Mouse (Mus musculus): Measurements from ENCODE around the gene Trim25.
"Not testable (repeated sequence)": the region's sequence is repeated elsewhere in the genome, so short reads cannot be mapped to it uniquely, and the experiment has no call there.

Gene Trim25

DNA sequence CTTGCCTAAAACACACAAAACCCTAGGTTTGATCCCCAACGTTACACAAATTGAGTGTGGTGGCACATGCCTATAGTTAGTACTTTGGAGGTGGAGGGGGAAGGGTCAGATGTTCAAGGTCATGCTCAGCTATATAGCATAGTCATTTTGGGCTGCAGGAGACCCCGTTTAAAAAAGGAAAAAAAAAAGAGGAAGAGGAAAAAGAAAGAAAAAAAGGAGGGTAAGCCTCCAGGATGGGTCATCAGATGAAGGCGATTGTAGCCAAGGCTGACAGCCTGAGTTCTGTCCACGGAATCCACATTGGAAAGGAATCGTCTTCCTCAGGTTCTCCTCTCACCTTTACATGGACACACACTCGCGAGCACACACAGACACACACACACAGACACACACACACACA lies 4.7 kb upstream of the Trim25 start:
- no peak for DNase-seq (ENCODE audit: low read depth, low spot score)

DNA sequence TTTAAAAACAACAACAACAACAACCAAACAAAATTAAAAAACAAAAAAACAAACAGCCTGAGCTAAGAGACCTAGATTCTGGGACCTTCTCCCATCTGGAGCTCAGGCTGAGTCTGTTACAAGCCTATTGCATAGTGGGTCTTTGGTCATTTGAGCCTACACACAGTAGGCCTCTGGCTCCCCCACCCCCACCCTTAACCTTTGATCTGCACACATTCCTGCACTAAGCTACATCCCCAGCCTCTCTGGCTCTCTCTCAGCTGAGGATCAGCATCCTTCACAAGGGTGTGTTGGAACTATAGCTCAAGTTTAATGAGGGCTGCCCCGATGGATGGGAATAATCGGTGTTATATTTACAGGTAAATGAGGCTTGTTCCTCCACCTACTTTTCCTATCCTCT lies 3.6 kb upstream of the Trim25 start:
- no peak for DNase-seq (ENCODE audit: low read depth, low spot score)

DNA sequence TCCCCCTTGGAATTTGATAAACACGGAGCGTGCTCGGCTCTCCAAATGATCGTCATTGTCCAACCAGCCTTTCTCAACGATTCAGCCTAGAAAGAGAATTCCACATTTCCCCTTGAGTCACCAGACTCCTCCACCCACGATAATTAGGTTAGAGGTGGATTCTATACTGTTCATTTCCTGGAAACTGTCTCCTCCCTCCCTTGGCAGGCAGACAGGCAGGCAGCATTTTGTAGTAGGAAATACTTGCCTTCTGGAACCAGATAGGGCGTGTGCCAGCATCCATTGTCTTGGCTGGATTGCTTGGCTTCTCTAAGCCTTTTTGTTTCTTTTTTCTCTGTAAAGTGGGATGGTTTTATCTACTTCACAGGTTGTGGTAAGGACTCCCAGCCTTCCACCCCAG lies 2.7 kb upstream of the Trim25 start:
- DNase-seq (ENCODE audit: low read depth, low spot score) = no peak

DNA sequence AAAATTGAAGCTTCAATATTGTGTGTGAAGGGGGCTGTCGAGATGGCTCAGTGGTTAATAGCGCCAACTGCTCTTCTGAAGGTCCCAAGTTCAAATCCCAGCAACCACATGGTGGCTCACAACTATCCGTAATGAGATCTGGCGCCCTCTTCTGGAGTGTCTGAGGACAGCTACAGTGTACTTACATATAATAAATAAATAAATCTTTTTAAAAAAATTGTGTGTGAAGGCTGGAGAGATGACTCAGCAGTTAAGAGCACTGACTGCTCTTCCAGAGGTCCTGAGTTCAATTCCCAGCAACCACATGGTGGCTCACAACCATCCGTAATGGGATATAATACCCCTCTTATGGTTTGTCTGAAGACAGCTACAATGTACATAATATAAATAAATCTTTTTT lies 1.8 kb upstream of the Trim25 start:
- DNase-seq (ENCODE audit: low read depth, low spot score) = not testable (repeated sequence)

DNA sequence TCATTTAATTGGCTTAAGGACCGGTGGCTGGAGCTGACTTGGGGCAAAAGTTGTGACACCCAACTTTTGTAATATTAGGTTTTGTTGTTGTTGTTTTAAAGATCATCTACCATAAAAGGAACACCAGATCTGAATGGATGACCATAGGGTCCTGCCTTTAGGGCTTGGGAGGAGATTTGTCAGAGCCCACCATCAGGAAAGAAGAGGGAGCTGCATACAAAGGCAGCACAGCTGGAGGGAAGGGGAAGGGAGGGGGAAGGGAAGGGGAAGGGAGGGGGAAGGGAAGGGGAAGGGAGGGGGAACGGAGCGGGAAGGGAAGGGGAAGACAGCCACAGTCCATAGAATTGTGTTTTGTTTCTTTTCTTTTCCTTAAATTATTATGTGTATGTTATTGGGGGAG lies 770 bp upstream of the Trim25 start:
- DNase-seq (ENCODE audit: low read depth, low spot score) = no peak

DNA sequence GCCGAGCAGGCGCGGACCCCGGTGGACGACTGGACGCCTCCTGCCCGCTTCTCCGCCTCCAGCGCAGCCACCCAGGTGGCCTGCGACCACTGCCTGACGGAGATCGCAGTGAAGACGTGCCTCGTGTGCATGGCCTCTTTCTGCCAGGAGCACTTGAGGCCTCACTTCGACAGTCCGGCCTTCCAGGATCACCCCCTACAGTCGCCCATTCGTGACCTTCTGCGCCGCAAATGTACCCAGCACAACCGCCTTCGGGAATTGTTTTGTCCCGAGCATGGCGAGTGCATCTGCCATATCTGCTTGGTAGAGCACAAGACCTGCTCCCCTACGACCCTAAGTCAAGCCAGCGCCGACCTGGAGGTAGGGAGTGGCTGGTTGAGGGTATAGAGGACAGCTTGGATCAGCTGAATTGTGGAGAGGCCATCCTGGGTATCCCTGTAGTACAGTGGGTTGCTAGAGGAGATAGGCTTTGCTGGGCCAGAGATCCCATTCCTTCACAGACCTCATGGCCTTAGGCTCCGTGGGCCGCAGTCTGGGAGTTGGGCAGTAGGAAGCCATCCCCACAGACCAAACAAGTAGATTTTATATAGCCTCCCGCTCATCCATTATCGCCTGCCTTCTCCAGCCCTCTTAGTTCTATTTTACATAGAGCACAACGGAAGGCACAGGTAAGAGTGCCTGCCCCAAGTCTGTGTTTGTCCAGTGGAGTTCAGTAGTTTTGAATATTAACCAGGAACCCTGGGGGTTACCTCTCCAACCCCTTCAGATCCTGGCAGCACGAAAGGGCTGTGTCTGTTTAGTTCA lies 749 bp downstream of the Trim25 start:
- no peak for DNase-seq (ENCODE audit: low read depth, low spot score)

DNA sequence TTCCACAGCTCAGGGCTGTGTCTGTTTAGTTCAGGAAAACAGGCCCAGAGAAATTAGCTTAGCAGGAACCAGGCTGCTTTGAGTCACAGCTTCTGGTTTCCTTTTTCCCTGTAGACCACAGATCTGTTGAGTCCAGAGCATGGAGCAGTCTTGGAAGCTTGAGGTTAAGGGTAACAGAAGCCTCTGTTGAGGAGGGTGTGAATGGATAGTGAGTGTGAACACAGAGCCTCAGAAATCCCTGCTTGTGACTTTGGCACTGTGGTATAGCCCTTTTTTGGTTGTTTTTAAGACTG lies 1.3 kb downstream of the Trim25 start:
- DNase-seq (ENCODE audit: low read depth, low spot score) = no peak

DNA sequence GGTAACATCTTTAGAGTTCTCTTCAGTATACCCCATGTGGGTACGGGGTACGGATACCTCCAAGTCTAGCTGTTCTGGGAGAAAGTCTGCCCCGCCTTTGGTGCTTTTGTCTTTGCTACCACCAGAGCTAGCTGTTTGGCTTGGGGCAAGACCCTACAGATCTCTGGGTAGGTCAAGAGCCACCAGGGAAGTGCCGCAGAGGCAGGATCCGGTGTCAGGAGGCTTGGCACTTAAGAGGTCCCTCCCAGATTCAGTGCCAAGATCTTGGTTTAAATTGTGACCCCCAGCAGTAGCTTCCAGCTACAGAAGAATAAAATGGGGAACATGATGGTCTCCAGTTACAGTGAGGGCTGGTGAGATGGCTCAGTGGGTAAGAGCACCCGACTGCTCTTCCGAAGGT lies 2.4 kb downstream of the Trim25 start:
- no peak for DNase-seq (ENCODE audit: low read depth, low spot score)

DNA sequence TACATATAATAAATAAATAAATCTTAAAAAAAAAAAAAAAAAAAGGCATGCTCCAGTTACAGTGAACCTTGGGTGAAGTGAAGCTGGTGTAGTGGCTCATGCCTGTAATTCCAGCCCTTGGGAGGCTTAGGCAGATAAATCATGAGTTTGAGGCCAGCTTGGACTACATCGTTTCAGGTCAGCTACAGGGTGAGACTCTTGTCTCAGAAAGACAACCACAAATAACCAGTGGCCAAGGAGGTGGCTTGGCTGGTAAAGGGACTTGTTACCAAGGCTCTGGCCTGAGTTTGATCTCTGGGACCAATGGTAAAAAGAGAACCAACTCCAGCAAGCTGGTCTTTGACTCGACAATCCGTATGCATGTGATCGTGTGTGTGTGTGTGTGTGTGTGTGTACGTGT lies 2.9 kb downstream of the Trim25 start:
- no peak for DNase-seq (ENCODE audit: low read depth, low spot score)

DNA sequence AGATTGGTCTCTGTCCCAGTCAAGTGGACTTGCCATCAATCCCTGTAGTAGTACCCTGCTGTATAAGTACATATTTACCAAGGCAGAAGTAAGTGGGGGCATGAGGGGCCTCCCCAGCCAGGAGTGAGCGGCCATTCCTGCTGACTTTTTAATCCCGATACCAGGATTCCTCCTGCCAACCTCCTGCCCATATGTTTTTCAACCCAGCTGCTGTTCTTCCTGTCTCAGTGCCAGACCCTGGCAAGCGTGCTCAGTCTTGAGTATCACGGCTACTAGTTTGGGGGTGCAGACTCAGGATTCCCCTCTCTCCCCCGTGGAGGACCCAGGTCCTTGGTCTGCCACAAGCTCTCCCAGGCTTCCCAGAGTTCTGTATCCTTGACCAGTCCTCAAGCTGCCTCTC lies 3.4 kb downstream of the Trim25 start:
- no peak for DNase-seq (ENCODE audit: low read depth, low spot score)

DNA sequence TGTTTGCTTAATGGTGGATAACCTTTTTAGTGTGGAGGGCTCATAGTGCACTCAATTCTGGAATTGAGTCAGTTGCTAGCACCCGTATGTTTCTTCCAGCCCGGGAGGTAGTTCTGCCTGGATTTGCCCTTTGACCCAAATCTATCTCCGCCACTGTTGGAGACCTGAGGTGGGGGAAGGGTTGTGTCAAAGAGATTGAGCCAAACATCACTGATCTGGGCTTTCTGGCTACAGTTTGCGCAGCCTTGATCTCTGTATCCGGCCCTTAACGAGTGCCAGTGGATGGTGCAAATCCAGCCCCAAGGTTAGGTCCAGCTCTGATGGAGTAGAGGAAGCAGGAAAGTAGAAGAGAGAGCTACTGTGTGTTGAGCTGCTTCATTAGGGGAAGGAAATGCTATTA lies 3.9 kb downstream of the Trim25 start:
- no peak for DNase-seq (ENCODE audit: low read depth, low spot score)

DNA sequence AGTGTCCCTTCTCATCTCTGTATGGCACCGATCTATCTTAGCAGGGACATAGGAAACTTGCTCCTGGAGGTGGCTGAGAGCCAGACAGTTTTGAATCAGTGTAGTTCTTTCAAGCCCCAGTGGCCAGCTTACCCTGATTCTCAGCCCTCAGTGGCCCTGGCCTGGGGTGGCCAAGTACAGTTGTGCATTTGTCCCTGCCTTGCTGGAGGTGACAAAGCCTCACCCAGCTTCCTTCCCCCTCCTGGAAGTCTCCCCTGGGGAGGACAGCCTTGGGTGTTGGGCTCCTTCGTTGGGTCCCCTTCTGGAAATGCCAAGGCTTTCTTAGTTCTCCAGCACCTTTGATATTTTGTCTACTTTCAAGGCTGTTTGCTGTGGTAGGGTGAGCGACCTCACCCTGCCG lies 4.5 kb downstream of the Trim25 start:
- no peak for DNase-seq (ENCODE audit: low read depth, low spot score)

DNA sequence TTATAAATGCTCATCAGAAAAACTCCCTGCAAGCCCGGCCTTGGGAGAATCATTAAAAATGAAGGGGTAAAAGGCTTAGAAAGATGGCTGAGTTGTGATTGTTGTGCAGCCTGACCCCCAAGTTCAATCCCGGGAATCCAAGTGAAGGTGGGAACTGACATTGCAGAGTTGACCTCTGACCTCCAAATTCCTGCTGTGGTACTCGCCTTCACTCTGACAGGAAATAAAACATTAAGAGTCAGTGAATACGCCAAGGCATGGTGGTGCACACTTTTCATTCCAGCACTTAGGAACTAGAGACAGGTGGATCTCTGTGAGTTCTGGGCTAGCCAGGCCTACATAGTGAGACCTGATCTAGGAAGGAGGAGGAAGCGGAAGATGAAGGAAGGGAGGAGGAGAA lies 6.3 kb downstream of the Trim25 start:
- DNase-seq (ENCODE audit: low read depth, low spot score) = no peak

DNA sequence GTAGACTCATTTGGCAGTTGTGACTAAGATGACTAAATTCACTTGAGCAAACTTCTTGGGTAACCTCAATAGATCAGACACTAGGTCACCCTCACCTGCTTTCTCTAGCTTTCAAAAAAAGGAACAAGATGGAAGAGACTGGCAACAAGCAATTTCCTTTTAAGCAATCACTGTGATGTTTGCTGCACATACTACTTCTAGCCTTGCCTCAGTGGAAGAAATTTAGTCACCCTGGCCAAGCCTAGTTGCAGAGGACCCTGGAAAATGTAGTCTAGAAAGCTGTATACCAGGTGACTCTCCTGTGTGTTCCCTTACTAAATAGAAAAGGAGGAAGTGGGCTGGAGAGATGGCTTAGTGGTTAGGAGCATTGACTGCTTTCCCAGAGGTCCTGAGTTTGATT lies 7.2 kb downstream of the Trim25 start:
- DNase-seq (ENCODE audit: low read depth, low spot score) = no peak

DNA sequence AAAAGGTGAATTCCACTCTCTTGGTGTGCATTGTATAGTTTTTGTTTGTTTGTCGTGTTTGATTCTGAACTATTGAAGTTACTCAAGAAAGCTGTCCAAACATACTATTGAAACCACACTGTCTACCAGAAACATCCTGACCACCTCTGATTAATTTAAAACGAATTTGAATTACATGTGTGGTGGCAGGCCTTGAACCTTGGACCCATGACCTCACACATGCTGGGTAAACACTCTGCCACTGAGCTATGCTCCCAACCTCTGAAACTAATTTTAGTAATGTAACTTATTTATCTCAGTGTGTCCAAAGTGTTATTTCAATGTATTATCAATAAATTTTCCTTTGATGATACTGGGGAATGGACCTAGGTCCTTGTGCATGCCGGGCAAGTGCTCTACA lies 8.4 kb downstream of the Trim25 start:
- no peak for DNase-seq (ENCODE audit: low read depth, low spot score)

DNA sequence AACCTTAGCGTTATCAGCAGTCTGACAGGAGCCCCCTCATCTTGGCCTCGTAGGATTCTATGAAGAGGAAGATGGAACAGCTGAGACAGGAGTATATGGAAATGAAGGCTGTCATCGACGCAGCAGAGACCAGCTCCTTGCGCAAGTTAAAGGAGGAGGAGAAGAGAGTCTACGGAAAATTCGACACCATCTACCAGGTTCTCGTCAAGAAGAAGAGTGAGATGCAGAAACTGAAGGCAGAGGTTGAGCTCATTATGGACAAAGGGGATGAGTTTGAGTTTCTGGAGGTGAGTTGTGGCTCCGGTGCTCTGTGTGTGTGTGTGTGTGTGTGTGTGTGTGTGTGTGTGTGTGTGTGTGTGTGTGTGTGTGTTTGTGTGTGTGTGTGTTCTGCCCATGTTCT lies 9.9 kb downstream of the Trim25 start:
- no peak for DNase-seq (ENCODE audit: low read depth, low spot score)

DNA sequence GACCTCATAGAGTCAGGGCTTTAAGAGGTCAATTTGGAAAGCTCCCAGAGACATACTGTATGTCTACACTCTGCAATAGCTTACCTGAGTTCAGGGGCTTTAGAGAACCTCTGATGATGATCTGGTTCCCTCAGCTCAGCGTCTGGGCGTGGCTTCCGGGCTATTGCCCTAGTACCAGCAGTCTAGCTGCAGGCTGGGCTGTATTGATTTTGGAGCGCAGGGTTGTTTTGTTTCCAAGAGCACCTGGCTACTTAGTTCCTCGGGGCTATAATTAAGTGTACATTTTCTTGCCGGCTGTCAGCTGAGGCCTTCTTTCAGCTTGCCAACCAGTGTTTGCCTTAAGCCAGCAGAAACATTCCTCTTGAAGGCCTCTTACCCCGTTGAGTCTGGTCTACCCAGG lies 10.3 kb downstream of the Trim25 start:
- DNase-seq (ENCODE audit: low read depth, low spot score) = no peak

DNA sequence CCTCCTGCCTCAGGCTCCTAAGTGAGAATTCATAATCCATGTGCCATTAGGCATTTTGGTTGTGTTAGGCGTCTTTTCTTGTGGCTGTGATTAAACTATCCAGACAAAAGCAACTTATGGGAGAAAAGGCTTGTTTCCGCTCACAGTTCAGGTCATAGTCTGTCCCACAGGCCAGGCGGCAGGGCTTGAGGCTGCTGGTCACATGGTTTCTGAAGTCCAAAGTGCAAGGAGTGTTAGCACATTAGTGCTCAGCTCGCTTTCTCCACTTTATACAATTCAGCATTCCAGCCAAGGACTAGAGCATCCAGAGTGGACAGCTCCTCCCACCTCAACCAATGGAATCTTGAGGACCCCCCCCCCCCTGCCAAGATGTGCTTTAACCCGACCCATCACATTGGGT lies 13.1 kb downstream of the Trim25 start:
- no peak for DNase-seq (ENCODE audit: low read depth, low spot score)

DNA sequence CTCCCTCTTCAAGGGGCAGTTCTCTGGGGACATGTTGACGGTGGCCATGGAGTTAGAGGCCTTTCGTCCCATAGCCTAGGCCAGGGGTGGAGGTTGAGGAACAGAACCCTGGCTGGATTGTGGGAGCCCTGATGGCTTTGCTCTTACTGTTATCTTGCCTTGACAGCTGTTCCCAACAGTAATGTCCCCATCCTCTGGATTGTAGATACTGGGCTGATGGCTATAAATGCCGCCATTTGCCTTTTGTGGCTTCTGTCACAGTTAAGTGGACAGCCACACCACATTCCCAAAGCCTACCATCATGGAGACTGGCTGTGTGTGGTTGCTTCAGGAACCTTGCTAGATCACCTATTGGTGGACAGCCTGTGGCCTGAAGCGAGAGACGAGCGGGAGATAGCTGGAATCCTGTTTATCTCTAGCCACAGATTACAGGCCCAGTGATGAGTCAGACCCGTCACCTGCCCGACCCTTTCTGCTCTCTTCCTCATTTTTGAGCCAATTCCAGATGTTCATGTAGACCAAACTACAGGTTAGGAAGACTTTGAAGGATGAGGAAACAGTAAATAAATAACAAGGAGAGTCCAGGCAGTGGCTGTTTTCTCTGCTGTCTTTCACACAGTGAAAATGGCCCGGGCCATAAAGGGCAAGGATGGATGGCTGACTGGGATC lies 18.5 kb downstream of the Trim25 start:
- DNase-seq (ENCODE audit: low read depth, low spot score) = peak; percentile 67

DNA sequence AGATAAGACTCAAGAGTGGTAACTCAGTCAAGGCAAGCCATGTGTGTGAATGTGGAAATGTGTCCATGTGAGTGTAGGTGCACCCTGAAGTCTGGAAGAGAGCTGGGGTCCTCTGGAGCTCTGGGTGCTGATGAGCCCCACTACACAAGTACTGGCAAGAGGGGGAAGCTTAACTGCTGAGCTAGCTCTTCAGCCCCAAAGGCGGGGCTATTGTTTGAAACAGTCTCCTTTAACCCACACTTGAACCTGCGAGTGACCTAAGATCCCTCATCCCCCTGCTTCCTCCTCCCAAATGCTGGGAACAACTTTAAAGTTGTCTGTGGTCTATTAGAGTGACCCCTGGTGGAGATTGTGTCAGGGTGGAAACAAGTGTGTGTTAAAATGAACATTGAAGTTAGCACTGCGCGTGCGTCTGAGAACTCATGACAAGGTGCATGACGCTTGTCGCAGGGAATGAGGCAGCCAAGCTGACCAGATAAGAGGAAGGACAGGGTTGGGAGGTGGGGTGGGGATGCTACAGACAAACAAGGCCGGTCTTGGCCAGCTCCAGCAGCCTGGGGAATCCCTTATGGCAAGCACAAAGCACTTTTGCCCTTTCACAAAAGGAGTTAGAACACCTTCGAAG lies 21.6 kb downstream of the Trim25 start:
- DNase-seq (ENCODE audit: low read depth, low spot score) = no peak

DNA sequence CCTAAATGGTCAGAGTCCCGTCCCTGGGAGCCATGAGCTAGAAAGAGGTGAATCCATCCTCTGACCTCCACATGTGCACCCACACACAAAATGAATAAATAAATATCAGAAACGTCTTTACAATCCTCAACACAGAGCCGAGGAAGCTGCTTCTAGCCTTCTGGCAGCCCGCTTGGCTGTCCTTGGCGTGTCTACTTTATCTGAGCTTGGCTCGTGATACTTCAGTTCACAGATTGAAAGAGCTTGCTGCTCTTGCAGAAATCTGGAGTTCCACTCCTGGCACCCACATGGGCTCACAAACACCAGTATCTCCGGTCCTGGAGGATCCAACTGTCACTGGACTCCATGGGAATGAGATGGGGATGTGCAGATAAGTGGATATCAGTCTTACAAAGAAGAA lies 22.5 kb downstream of the Trim25 start:
- DNase-seq (ENCODE audit: low read depth, low spot score) = no peak

DNA sequence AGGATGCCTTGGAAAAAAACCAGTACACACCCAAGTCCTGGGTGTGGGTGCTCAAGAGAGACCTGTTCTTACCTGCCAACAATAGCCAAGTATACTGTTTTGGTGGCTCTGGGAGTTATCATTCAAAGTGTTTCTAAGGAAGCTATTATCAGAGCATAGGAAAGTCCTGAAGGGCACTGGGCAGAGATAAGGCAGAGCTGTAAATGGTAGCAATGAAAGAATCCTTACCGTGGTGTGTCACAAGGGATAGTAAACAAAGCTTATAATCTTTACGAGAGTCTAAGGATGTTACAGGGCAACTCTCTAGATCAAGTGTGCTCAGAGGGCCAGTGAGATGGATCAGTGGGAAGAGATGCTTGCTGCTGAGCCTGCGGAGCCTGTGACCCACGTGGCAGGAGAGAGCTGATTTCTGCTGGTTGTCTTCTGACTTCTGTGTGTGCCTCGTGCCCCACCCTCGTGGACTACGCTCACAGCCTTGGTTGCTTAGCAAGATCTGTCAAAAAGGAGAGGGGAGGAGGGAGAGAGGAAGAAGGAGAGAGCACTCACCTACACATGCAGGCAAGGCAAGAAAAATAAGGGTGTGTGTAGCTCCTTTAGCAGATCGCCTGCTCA lies 23.1 kb downstream of the Trim25 start:
- no peak for DNase-seq (ENCODE audit: low read depth, low spot score)

DNA sequence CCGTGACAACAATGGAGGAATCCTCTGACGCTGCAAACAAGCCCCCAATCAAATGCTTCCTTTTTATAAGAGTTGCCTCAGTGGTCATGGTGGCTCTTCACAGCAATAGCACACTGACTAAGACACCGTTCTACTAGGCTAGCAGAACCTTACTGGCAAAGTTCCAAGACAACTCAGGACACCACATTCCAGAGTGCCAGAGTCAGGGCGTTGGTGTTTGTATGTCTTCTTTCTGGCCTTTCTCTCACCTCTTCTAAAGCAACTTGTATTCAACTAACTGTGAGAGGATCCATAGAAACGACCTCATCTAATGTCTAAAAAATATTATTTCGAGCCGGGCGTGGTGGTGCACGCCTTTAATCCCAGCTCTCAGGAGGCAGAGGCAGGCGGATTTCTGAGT lies 24.3 kb downstream of the Trim25 start:
- no peak for DNase-seq (ENCODE audit: low read depth, low spot score)
